Mouse (Mus musculus) right cerebral cortex, postnatal 25 days (tissue): ENCODE results near the gene Pde11a.
A peak's percentile ranks its signal among the peaks of the same experiment; 100 is the strongest.

ENCODE experiments used
- DNase-seq: peaks from one replicate; pipeline ENCODE4 v3.0.0; 2022

The Pde11a gene

DNA sequence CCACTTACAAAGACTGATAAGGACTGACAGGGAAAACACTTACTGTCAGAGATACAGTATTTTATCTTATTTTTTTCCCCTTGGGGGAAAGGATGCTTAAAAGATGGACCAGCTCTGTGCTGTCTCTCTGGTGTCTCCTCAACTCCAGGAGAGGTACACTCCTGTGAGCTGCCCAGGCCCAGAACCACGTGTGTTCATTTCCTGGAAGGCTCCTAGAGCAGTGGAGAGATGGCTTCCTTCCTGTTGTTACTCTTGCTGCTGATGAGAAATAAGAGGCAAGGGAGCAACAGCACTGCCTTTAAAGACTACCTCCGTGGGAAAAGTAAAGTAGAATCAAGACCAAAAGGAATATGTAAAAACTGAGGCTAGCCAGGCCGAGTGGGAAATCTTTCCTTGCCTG, 205.6 kb downstream of the Pde11a start:
- DNase-seq: no peak

DNA sequence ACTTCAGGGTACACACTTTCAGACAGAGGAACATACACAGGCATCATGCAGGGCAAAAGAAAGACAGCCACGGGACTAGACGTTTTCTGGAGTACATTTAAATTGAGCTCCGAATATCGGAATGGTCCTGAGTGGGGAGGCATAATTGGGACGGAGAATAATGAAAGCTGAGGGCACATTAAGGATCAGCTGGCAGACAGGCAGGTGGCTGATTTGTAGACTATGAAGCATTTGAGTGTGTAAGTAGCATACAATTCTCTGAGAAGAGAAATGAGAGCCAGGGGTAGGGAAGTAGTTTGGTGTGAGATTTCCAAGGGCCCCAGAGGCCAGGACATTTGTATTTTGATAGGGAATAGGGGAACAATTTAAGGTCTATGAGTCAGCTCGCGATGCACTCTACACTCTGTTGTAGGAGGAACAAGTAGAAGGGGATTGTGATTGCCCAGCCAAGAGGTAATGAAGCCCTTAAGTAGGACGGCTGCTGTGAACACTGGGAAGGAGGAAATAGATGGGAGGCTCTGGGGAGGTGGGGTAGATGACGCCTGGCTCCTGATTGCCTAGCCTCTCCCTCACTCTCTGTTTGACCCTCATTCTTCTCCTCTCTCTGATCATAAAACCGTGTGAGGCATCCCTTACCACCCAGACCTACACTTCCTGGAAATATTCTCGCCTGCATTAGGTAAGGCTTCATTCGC, 208.5 kb downstream of the Pde11a start:
- DNase-seq: no peak

DNA sequence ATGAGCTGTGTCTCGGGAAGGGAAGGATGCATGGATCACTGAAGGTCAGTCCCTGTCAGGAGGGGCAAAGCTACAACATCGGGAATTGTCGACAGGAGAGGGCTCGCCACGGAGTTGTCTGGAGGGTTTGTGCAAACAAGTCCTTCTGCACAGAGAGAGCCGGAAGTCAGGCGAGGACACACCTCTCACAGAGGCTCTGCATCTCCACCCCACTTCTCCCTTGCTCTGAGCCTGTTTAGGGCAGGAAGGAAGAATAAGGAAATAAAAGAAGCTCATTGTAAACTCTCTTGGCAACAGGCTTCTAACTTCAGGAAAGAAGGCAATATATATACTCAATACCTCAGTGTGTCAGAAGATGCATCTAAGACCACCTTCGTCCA, 209.5 kb downstream of the Pde11a start:
- no peak for DNase-seq

DNA sequence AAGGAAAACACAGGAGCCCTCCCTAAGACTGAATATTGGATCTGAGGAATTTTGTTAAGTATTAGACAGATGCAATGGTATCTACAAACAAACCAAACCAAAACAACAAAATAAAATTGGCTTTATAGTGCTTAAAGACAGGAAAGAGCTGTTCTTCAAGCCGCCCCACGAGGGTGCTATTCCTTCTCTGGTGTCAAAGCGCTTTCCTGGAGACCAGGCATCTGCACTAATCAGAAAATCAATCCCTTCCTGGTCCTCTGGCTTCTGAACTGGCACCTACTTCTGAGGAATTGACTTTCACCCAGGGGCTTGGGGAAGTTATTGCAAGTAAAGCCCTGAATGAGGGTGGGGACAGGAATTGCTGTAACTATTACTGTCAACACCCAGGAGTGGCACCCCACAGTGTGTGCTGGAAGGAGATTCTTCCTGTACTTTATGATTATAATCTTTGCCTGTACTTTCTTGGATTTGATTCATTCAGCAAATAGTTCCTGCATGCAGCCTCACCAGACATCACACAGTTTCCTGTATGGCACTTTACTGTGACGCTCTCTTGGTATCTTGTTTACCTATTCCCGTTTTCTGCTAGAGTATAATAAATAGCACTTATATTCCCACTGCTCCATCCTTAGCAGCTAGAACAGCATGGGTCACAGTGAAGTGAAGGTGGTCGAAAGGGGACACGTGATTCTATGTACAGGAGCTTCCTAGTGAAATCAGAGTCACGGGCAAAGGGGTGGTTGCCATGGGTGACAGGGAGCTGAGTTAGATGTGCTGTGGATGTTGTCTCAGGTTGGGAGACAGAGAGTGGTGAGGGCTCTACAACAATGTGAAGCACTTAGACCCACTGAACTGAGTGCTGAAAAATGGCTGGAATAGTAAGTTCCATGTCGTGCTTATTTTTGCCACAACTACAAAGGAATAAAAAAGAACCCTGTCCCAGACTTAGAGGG, 210.2 kb downstream of the Pde11a start:
- no peak for DNase-seq

DNA sequence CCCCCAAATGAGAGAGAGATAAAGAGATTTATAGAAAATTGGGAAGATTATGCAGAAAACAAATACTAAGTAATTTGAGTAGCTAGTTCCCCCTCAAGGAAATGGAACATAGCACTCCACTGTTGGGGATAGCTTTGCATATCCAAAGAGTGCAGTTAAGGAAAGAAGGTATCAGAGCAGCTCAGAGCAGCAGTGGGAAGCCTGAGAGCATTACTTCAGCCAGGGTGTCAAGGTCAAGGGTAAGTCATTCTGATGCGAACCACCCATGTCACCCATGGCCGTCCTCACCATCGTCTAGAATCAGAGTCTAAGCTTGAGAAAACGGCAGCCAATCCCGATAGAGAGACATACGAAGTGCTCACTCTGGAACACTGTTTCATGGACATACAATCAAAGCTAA, 211.9 kb downstream of the Pde11a start:
- no peak for DNase-seq

DNA sequence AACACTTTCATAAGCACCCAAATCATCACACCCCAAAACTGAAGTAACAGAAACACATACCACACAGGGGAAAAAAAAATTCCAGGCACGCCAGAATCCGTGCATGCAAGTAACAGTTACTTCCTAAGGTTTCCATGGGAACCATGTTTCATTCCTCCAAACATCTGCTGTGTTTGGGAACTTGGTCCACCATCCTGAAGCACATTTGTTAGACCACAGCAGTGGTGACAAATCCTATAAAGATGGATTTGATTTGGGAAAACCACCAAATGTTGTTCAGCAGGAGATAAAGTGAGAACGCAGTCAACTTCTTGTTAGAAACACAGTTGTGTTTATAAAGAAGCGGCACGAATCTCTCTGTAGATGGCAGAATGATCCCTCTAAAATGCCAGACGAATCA, 213.8 kb downstream of the Pde11a start:
- DNase-seq: peak; percentile 28

DNA sequence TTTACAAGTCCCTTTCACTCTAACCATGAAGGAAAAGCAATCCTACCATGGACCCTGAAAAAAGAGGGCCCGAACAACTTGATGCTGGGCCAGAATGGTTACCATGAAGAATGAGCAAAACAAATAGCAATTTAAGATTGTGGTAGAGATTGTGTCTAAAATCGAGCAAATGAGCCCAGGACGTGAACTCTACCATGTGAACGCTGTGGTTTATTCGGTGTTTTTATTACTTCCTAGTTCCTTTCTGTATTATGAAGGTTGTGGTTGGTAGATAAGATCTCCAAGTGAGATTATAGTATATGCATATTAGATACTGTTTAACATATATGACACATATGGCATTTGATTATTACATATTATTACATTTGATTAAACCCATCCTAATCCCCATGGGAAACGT, 216.4 kb downstream of the Pde11a start:
- no peak for DNase-seq

DNA sequence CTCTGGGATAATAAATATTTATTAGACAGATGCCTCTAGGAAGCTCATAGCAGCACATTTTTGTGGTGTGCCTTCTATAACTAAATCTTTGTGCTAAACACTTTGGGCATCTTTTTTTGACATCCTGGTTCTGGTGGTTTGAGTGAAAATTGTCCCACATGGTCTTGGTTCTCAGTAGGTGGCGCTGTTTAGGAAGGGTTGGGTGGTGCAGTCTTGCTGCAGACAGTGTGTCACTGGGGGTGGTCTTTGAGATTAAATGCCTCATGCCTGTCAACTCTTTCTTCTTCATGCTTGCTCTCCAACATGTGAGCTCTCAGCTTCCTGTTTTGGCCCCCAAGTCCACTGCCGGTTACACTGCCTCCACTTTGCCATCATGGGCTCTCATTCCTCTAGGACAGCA, 218.7 kb downstream of the Pde11a start:
- DNase-seq: no peak

DNA sequence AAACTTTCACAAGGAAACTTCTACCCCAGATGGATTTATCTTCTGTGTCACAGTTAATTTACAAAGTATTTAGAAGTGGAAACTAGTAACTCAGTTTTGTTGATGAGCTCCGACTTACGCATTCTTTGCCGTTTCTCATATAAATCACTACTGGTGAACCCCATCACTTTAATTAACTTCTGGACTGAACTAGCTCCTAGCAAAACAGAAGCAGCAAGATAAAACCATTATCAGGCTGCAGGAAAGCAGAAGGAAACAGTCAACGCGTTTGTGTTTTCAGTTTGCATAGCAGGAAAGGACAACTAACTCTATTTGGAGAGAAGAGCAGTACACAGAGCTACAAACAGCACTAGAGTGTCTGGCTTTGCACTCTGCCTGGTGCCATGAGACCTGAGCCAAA, 220.1 kb downstream of the Pde11a start:
- no peak for DNase-seq

DNA sequence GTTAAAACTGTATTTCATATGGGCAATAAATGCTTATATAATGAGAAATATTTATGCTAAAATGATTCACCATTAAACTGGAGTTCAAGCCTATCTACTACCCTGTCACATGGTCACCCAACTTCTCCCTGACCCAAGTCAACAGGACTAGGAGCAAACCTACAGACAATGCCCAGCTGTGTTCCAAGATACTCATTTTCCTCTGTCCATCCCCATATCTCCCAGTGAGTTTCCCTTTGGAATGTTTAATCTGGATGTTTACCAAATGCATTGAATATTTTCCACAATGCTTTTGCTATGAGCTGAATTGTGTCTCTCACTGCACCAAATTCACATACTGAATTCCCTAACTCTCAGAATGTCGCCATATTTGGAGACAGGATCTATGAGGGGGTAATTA, 221.4 kb downstream of the Pde11a start:
- DNase-seq: no peak

DNA sequence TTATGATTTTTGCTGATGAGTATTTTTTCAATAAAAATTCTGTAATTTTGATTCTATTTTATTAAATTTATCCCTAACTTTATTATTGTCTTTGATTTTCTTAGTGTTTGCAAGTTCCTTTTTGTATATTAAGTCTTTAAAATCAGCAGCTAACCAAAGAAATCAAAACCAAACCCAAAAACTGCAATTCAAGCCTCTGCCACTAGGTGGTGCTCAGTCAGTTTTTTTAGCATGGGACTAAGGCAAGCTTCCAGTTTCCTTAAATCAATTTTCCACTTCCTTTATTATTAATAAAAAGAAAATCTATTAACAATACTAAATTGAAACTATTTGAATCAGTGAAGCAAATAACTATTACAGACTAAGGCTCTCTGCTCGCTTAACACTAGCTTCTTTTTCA, 222.9 kb downstream of the Pde11a start:
- peak; percentile 22 for DNase-seq

DNA sequence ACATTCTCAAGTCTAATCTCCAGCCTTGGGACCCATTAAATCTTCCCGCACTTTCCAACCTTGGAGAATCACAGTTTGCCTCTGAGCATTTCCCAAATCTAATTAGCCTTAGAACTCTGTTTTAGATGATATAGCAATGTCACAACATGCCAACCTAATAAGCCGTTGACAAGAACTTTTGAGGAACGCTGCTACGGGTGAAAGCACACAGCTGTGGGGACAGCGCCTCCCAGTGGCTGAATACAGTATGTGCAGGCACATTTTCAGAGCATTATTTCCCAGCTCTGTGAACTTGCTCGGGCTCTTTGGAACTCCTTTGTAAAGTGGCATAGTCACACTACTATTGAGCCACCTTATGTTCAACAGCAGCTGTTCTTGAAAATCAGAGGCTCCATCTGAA, 223.8 kb downstream of the Pde11a start:
- DNase-seq: no peak

DNA sequence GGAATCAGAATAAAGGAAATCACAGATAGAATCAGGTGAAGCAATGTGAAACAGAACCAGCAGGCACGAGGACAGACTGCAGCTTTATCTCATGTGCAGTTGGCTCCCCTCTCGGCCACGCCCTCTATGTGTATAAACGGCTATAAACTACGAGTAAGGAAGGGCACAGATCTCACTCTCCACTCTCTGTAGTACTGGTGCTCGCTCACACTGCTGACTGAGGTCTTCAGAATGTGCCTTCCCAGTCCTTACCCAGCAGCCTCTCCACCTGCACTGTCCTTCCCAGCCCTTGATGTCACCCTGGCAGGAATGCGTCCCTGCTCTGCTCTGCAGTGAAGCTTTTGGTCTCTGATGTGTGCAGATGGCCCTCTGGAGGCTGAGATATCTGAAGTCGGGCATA, 228.9 kb downstream of the Pde11a start:
- DNase-seq: no peak

DNA sequence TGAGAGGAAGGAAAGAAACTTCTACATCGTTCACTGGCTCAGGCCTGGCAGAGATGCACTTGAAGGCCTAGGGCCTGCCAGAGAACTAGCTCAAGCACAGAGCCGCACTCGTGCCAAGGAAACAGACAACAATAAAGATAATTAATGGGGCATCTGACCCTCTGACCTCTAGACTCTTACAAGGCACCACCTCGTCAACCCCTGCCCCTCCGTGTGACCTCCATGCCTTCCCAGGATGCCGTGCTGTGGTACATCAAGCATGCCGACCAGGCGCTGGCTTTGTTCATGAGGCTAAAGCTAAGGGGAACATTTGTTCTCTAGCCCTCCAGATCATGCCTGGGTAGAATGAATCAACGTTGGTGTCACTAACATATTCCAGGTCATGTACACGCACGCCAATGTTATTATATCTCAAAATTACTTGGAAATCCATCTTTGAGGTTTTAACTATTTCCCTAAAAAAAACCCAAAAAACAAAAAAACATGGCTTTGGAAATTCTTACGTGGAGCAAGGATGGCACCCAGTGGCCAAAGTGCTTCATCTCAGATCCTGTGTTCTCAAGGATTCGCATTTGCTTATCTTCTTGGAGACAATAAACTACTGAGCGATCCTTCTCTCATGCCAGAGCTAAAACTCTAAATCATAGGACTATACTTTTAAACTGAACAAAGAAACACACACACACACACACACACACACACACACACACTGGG, 236.5 kb downstream of the Pde11a start:
- DNase-seq: no peak

DNA sequence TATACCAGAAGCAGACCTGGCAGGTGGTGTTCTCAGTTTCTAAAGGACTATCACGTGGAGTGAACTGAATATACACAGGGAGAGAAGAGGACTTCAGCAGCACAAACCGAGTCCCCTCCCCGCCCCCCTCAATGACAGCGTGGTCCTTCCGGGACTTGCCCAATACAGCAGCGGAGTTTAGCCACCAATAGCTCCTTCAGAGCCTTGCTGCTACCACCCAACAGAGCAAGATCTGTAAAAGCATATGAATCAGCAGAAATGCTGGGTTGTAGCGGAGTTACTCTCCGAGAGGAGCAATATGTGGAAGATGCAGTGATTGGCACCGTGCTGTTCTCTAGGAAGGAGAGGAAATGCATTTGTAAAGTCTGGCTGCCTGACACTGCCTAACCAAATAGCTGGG, 238.0 kb downstream of the Pde11a start:
- no peak for DNase-seq

DNA sequence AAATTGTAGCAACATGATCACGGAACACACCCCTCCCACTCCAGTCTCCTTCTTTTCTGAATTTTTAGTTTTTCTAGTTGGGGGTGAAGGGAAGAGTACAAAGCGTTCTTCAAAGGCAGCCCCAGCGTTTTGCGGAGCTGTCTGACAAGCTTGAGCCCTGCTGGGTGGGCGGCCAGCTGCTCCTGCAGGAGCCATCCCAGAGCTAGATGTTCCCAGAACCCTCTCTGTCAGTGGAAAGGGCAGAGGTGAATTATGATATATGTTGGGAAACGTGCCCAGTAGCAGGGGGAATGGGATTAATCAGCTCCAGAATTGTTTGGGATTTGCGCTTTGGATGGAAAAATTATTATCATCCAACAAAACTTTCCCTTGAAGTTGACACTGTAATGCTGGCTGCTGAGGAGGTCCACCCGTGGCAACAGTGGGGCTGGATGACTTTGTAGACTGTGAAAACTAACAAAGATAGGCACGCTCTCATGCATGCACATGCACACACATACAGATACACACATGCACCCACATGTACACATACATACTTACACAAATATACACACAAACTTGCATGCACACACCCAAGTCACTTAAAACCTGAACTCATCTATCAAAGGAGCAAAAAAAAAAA, 238.7 kb downstream of the Pde11a start:
- DNase-seq: no peak

DNA sequence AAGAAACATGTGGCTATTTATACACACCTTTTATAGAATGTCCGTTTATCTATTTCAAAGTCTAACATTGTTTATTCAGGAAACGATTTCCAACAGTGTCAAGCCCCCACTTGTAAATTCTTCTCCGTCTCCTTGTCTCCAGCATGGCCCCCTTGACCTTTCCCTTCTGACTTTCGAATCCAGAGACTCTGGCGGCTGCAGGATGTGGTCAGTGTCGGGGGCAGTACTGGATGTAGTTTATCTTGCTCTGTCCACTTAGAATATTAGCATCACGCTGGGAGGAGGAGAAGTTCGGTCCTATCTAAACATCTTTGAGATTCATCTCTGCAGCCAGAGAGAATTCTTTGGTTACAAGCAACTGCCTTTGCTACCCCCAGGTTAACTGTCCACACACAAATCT, 240.2 kb downstream of the Pde11a start:
- no peak for DNase-seq

DNA sequence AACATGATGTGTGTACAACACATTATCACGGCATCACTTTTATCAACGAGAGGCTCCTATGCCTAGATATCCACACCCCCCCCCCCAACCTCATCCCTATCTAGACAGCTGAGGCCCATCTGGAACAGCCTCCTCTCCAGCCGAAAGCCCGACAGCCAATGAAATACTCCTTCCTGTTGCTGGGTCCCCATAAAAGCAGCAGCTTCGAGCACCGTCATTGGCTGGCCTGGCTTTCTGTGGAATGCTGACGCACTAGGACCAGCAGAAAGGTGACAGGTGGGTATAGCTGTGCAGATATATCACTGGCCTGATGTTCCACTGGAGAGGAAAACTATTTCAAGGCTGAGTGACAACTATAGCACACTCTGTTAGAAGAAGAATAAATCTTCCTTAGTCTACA, 240.7 kb downstream of the Pde11a start:
- no peak for DNase-seq

DNA sequence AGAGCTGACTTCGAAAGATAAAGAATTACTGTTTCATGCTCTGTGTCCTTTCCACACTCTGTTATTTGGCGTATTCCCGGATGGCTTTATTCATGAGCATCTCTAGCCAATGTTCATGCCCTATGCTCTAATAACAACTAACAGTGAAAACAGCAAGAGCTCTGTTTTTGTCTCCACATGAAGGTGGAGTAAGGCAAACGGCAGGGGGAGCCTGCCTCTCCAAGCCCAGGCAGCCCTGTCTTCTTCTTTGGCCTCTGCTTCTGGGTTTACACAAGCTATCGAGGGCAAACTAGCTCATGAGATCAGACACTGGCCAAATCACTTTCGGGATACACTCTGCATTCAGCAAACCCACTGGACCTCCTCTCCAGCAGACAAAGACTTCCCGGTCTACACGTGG, 241.3 kb downstream of the Pde11a start:
- DNase-seq: no peak

DNA sequence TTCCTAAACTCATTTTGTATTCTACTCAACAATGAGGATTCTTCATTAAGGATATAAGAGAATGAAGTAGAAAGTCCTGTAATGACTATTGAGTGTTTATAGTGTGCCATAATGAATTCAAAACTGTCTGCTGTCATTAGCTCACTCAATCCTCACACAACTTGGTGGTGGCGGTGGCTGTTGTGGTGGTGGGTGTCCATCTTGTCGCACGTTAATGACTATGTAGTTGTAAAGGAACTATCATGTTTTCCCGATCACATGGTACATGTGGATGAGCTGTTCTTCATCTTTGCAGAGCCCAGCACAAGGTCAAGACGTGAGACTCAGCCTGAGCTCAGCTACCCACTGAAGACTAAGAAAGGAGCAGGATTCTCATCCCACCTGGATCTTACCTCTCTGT, 242.7 kb downstream of the Pde11a start:
- DNase-seq: no peak

DNA sequence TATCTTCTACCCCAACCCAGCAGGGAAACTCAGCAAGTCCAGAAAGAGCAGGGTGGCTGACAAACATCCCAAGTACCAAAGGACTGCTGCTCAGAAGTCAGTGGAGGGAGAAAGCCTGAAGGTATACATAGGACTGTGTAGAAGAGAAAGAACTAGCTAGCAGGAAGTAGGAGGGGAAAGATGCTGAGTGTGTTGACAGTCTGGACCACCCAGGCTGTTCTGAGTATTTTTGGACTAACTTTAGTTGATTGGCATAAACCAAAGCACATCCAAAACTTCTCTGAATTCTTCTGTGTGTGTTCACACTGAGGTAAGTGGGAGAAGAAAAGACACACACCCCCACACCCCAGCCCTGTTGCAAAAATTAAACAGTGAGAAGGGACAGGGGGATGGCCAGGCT, 248.1 kb downstream of the Pde11a start:
- DNase-seq: no peak

DNA sequence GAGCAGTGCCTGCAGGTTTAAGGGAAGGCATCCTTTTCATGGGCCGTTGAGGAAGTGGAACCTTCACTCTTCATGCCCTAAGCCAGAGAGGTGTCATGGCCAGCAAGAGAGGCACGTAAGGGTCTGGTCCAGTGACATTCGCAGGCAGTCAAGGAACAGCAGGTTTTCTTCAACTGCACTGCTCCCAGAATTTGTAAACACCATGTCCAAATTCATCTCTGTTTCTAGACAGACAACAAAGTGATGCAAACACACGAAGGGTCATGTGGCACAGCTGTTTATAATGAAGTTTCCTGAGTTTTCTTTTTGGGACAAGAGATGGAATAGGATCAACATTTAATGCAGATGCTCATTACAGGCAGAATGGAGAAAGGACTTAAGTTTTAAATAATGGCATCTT, 249.7 kb downstream of the Pde11a start:
- DNase-seq: no peak

DNA sequence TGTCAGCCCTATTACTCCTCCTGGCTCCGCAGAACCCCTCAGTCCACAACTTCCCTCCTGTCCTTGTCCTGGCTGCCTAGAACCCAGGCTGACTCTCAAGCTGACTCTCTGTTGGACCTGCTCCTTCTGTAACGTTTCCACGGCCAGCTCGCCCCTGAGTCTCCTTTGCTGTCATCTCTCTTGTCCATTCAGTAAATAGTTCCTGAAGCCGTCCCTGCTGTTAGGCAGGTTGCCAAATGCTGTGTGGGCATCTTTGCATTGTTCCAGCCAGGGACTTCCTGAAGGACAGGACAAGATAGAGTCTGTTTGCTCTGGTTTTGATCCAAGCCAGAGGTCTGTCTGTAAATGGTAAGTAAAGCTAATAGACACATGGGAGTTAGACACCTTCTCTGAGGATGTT, 250.2 kb downstream of the Pde11a start:
- no peak for DNase-seq
